Mouse (Mus musculus) midbrain, embryonic 11.5 days (tissue): ENCODE measurements around the gene Prkg1. TPM values are rescaled to one million over a fixed set of nuclear protein-coding genes. Genes with fewer than 3 reads are reported as not detected.

Source experiments
- ATAC-seq: fragments of 200-750 bp; cut with Nextera tagmentation; 2 replicates; pipeline ENCODE4 v1.8.0; 2017; ENCODE audit warnings: moderate TSS enrichment, moderate library complexity; ENCODE audit not compliant: low FRiP score
- DNase-seq: peaks from one replicate; pipeline ENCODE4 v3.0.0; 2015; ENCODE audit warnings: low spot score; ENCODE audit errors: missing footprints
- H3K27ac ChIP-seq: fragments of 300-500 bp; sonication (generic); 2 replicates; pipeline ENCODE4 v1.5.1; 2014; ENCODE audit warnings: low read depth, low read length
- H3K27me3 ChIP-seq: fragments of 300-500 bp; sonication (generic); 2 replicates; pipeline ENCODE4 v1.6.1; 2014; ENCODE audit warnings: mild to moderate bottlenecking, low read length, moderate library complexity, mixed read lengths; ENCODE audit not compliant: control insufficient read depth, insufficient read depth
- H3K36me3 ChIP-seq: fragments of 300-500 bp; sonication (generic); 2 replicates; pipeline ENCODE4 v1.6.1; 2014; ENCODE audit warnings: mild to moderate bottlenecking, low read length, moderate library complexity, mixed read lengths; ENCODE audit not compliant: control insufficient read depth, insufficient read depth
- H3K4me1 ChIP-seq: fragments of 300-500 bp; sonication (generic); 2 replicates; pipeline ENCODE4 v1.6.1; 2014; ENCODE audit warnings: low read length; ENCODE audit not compliant: control insufficient read depth, insufficient read depth
- H3K4me2 ChIP-seq: fragments of 300-500 bp; sonication (generic); 2 replicates; pipeline ENCODE4 v1.6.1; 2014; ENCODE audit warnings: mild to moderate bottlenecking, moderate library complexity
- H3K4me3 ChIP-seq: fragments of 300-500 bp; sonication (generic); 2 replicates; pipeline ENCODE4 v1.5.1; 2014; ENCODE audit warnings: low read depth, low read length
- H3K9ac ChIP-seq: fragments of 300-500 bp; sonication (generic); 2 replicates; pipeline ENCODE4 v1.6.1; 2014; ENCODE audit warnings: low read length
- H3K9me3 ChIP-seq: fragments of 300-500 bp; sonication (generic); 2 replicates; pipeline ENCODE4 v1.6.1; 2016; ENCODE audit warnings: low read length; ENCODE audit not compliant: control insufficient read depth
- WGBS: fragments of 180-500 bp; shearing (Covaris S2); extraction: QIAGEN DNeasy Blood & Tissue Kit; methylation state at CpG from one replicate; pipeline ENCODE4 v1.1.7; 2014; 5-methylcytosine and 5-hydroxymethylcytosine counted together
- polyA plus RNA-seq: library from polyadenylated mRNA; unstranded; fragments of >200 nt; fragmentation: Nextera tagmentation; extraction: Ambion mirVana; gene quantifications from 2 replicates; pipeline ENCODE4 v1.2.1, GENCODE M21; 2014

Prkg1 gene
- polyA plus RNA-seq, 1 experiment from 2014 or later: 4.9 TPM

- Histone ChIP-seq H3K36me3 (no peaks in the 10 kb centered on the region), H3K4me1 (no peaks in the 10 kb centered on the region), H3K4me2 (no peak overlapping the region), H3K27ac (no peak overlapping the region), H3K4me3 (no peak overlapping the region), H3K9ac (no peak overlapping the region), H3K27me3 (no peaks in the 10 kb centered on the region), H3K9me3 (no peaks in the 10 kb centered on the region)
- no peak for ATAC-seq
- WGBS: 94% methylated on average over 6 of the region's 6 CpGs
- no peak for DNase-seq
These were observed 605.8 kb downstream of the Prkg1 start for GRCm38 (mm10) chr19:31158944-31159460.

- ATAC-seq: no peak
- Histone ChIP-seq H3K4me1 (no peaks in the 10 kb centered on the region; the same call in 1 of the 2 replicates), H3K27ac (no peak overlapping the region), H3K36me3 (no peaks in the 10 kb centered on the region), H3K27me3 (no peaks in the 10 kb centered on the region), H3K9ac (no peak overlapping the region), H3K4me2 (no peak overlapping the region), H3K9me3 (no peaks in the 10 kb centered on the region), H3K4me3 (no peak overlapping the region)
- 53% methylated on average over 5 of the region's 5 CpGs for WGBS
- no peak for DNase-seq
These were observed 611.4 kb downstream of the Prkg1 start for GRCm38 (mm10) chr19:31153399-31153798.

- no peak for DNase-seq
- H3K9me3 ChIP-seq: no peaks in the 10 kb centered on the region
- H3K4me3 ChIP-seq: no peak overlapping the region
- no peaks in the 10 kb centered on the region for H3K36me3 ChIP-seq
- H3K4me2 ChIP-seq: no peak overlapping the region
- no peak overlapping the region for H3K9ac ChIP-seq
- H3K27ac ChIP-seq: no peak overlapping the region
- ATAC-seq: no peak
- WGBS: 93% methylated on average over 2 of the region's 2 CpGs
- H3K27me3 ChIP-seq: no peaks in the 10 kb centered on the region
- no peaks in the 10 kb centered on the region; the same call in 1 of the 2 replicates for H3K4me1 ChIP-seq
These were observed 614.9 kb downstream of the Prkg1 start for GRCm38 (mm10) chr19:31149902-31150301.

GRCm38 (mm10) chr19:31147457-31147856 lies 617.4 kb downstream of the Prkg1 start:
- Histone ChIP-seq H3K4me3 (no peak overlapping the region), H3K36me3 (no peaks in the 10 kb centered on the region), H3K4me2 (no peak overlapping the region), H3K27ac (no peak overlapping the region), H3K27me3 (no peaks in the 10 kb centered on the region), H3K9ac (no peak overlapping the region), H3K9me3 (no peaks in the 10 kb centered on the region), H3K4me1 (no peaks in the 10 kb centered on the region)
- no peak for DNase-seq
- WGBS: 90% methylated on average over 2 of the region's 2 CpGs
- no peak for ATAC-seq

- no peaks in the 10 kb centered on the region for H3K36me3 ChIP-seq
- no peak for DNase-seq
These were observed 618.7 kb downstream of the Prkg1 start for GRCm38 (mm10) chr19:31146156-31146555.

GRCm38 (mm10) chr19:31141905-31142304 lies 622.9 kb downstream of the Prkg1 start:
- 92% methylated on average over 7 of the region's 7 CpGs for WGBS
- ATAC-seq (no peak), DNase-seq (no peak)
- no peaks in the 10 kb centered on the region for H3K4me1 ChIP-seq
- H3K9me3 ChIP-seq: no peaks in the 10 kb centered on the region
- no peak overlapping the region for H3K4me2 ChIP-seq
- no peak overlapping the region for H3K4me3 ChIP-seq
- no peak overlapping the region for H3K9ac ChIP-seq
- no peaks in the 10 kb centered on the region for H3K27me3 ChIP-seq
- no peak overlapping the region for H3K27ac ChIP-seq
- H3K36me3 ChIP-seq: no peaks in the 10 kb centered on the region

More at GRCm38 (mm10) chr19:31146156-31146555, 618.7 kb downstream of the Prkg1 start:
- no peak for ATAC-seq
- Histone ChIP-seq H3K4me2 (no peak overlapping the region), H3K27ac (no peak overlapping the region), H3K27me3 (no peaks in the 10 kb centered on the region), H3K9ac (no peak overlapping the region), H3K4me1 (no peaks in the 10 kb centered on the region), H3K4me3 (no peak overlapping the region), H3K9me3 (no peaks in the 10 kb centered on the region)
- 74% methylated on average over 3 of the region's 3 CpGs for WGBS

GRCm38 (mm10) chr19:31136316-31136715 lies 628.5 kb downstream of the Prkg1 start:
- Histone ChIP-seq H3K4me2 (no peak overlapping the region), H3K4me1 (no peaks in the 10 kb centered on the region), H3K9ac (no peak overlapping the region), H3K36me3 (no peaks in the 10 kb centered on the region), H3K4me3 (no peak overlapping the region), H3K9me3 (no peaks in the 10 kb centered on the region), H3K27me3 (no peaks in the 10 kb centered on the region), H3K27ac (no peak overlapping the region)
- DNase-seq (no peak), ATAC-seq (no peak)
- 5% methylated on average over 2 of the region's 2 CpGs for WGBS

GRCm38 (mm10) chr19:31132614-31133013 lies 632.2 kb downstream of the Prkg1 start:
- no peak for ATAC-seq
- DNase-seq: no peak
- WGBS: 88% methylated on average over 8 of the region's 8 CpGs

GRCm38 (mm10) chr19:31124628-31125027 lies 640.2 kb downstream of the Prkg1 start:
- Histone ChIP-seq H3K4me2 (no peak overlapping the region), H3K4me3 (no peak overlapping the region), H3K36me3 (no peaks in the 10 kb centered on the region), H3K9me3 (no peaks in the 10 kb centered on the region), H3K9ac (no peak overlapping the region), H3K4me1 (no peaks in the 10 kb centered on the region), H3K27ac (no peak overlapping the region), H3K27me3 (no peaks in the 10 kb centered on the region)
- ATAC-seq: no peak
- no peak for DNase-seq
- WGBS: 89% methylated on average over 3 of the region's 3 CpGs

More at GRCm38 (mm10) chr19:31132614-31133013, 632.2 kb downstream of the Prkg1 start:
- Histone ChIP-seq H3K4me1 (no peaks in the 10 kb centered on the region), H3K27ac (no peak overlapping the region), H3K9ac (no peak overlapping the region), H3K9me3 (no peaks in the 10 kb centered on the region), H3K4me3 (no peak overlapping the region), H3K4me2 (no peak overlapping the region), H3K27me3 (no peaks in the 10 kb centered on the region), H3K36me3 (no peaks in the 10 kb centered on the region)
